Mouse (Mus musculus): ENCODE results near the gene Gm5965. TPM values are rescaled to one million over a fixed set of nuclear protein-coding genes. Genes with fewer than 3 reads are reported as not detected.
A peak's percentile ranks its signal among the peaks of the same experiment; 100 is the strongest.
"Not testable (repeated sequence)": the region's sequence is repeated elsewhere in the genome, so short reads cannot be mapped to it uniquely, and the experiment has no call there.

Gm5965 gene
- total RNA-seq (2014; rRNA removed) (not detected in 2 replicates), polyA plus RNA-seq (2012; rRNA removed) (not detected in 2 replicates)

DNA sequence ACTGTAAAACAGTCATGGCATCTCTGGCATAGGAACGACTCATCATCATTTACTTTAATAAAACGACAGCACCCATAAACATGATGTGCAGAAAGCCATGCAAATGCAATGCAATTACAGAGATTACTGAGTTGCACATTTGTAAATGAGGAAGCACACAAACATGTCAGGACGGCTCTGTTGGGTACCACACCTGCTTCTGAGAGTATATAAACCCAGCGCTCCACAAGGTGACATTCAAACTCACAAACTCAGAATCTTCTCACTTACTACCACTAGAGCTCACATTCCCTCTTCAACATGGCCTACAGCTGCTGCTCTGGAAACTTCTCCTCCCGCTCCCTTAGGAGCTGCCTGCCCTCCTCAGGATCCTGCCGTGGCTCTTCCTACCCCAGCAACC lies at the start of gene Gm5965:
Gene Gm5965, plus strand, starts transcription at position 301 of the 400 bp plus-strand sequence.
- H3K4me3 ChIP-seq (ENCODE audit: insufficient read depth, low read depth, low read length), result no peak within 1 kb of the TSS
- no peak within 1 kb of the TSS for H3K27ac ChIP-seq (replicated peaks; ENCODE audit: insufficient read depth, low read depth, low read length)
- TF ChIP-seq POLR2A (IDR thresholded peaks at IDR 0.05; ENCODE audit: extremely low read depth, insufficient read depth, low read length) (no peak), CTCF (IDR thresholded peaks at IDR 0.05; ENCODE audit: low read depth, low read length) (no peak)
- H3K27me3 ChIP-seq (ENCODE audit: control insufficient read depth, insufficient read depth, low read length), result no peaks in the 10 kb centered on the region
- no peak within 1 kb of the TSS for H3K9ac ChIP-seq (ENCODE audit: low read depth, low read length)
- no peaks in the 10 kb centered on the region for H3K79me2 ChIP-seq (ENCODE audit: control insufficient read depth, insufficient read depth, low read length)
- WGBS, result 84% methylated on average over 6 of the region's 6 CpGs
- no peak for DNase-seq (ENCODE audit: extremely low read depth, low read depth, low spot score)
- H3K4me1 ChIP-seq (ENCODE audit: control insufficient read depth, insufficient read depth, low read length), result no peaks in the 10 kb centered on the region
- no peaks in the 10 kb centered on the region for H3K36me3 ChIP-seq (ENCODE audit: control insufficient read depth, insufficient read depth, low read length)

DNA sequence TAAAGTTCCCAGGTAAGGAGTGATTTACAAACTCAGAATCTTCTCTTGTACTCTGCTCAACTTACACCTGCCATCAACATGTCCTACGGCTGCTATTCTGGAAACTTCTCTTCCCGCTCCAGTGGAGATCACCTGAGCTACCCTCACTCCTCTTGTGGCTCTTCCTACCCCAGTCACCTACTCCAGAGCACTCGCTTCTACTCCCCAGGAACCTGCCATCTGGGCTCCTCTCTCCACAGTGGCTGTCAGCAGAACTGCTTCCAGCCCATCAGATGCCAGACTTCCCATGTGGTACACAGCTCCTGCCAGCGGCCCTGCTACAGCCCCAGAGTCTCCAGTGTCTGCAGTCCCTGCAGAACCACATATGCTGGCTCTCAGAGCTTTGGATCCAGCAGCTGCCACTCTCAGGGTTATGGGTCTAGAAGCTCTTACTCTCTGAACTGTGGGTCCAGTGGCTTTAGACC lies 48.9 kb upstream of the Gm5965 start, which contains the start of gene Krtap13-1:
Gene Krtap13-1, plus strand, starts transcription at position 51 of the 464 bp plus-strand sequence.
- H3K4me1 ChIP-seq (ENCODE audit: control insufficient read depth, insufficient read depth, low read length), result no peaks in the 10 kb centered on the region
- H3K27ac ChIP-seq (replicated peaks; ENCODE audit: insufficient read depth, low read depth, low read length), result no peak within 1 kb of the TSS
- 86% methylated on average over 4 of the region's 4 CpGs for WGBS
- TF ChIP-seq CTCF (IDR thresholded peaks at IDR 0.05; ENCODE audit: low read depth, low read length), result no peak
- no peak for TF ChIP-seq POLR2A (IDR thresholded peaks at IDR 0.05; ENCODE audit: extremely low read depth, insufficient read depth, low read length)
- DNase-seq (ENCODE audit: extremely low read depth, low read depth, low spot score), result no peak
- no peak within 1 kb of the TSS for H3K9ac ChIP-seq (ENCODE audit: low read depth, low read length)
- no peaks in the 10 kb centered on the region for H3K36me3 ChIP-seq (ENCODE audit: control insufficient read depth, insufficient read depth, low read length)
- H3K27me3 ChIP-seq (ENCODE audit: control insufficient read depth, insufficient read depth, low read length), result no peaks in the 10 kb centered on the region
- H3K4me3 ChIP-seq (ENCODE audit: insufficient read depth, low read depth, low read length), result no peak within 1 kb of the TSS
- H3K79me2 ChIP-seq (ENCODE audit: control insufficient read depth, insufficient read depth, low read length), result no peaks in the 10 kb centered on the region

DNA sequence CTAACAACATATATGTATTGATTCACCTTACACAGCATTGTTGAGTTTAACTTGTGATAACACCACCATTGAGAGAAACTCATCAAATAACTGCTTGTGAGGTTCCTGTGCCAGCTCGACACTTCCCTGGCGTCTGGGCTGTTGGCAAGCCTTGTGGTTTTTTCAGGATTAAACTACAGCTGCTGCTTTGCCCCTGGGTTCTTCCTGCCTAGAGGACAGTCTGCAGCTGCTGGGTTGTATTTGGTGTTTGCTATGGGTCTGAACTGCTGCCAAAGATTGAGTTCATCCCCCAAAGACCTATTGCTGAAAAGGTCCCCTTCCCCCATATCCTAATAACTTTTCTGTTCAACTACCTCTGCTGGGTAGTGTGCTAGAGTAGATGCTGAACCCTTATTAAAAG lies 42.3 kb upstream of the Gm5965 start:
- DNase-seq (ENCODE audit: extremely low read depth, low read depth, low spot score), result no peak
- H3K79me2 ChIP-seq (ENCODE audit: control insufficient read depth, insufficient read depth, low read length), result no peaks in the 10 kb centered on the region
- H3K27me3 ChIP-seq (ENCODE audit: control insufficient read depth, insufficient read depth, low read length), result no peaks in the 10 kb centered on the region
- WGBS, result 7% methylated on average over 2 of the region's 2 CpGs
- TF ChIP-seq CTCF (IDR thresholded peaks at IDR 0.05; ENCODE audit: low read depth, low read length), result no peak
- no peak for TF ChIP-seq POLR2A (IDR thresholded peaks at IDR 0.05; ENCODE audit: extremely low read depth, insufficient read depth, low read length)
- H3K27ac ChIP-seq (replicated peaks; ENCODE audit: insufficient read depth, low read depth, low read length), result no peak overlapping the region
- H3K4me3 ChIP-seq (ENCODE audit: insufficient read depth, low read depth, low read length), result no peak overlapping the region
- H3K36me3 ChIP-seq (ENCODE audit: control insufficient read depth, insufficient read depth, low read length), result no peaks in the 10 kb centered on the region
- no peak overlapping the region for H3K9ac ChIP-seq (ENCODE audit: low read depth, low read length)
- no peaks in the 10 kb centered on the region for H3K4me1 ChIP-seq (ENCODE audit: control insufficient read depth, insufficient read depth, low read length)

DNA sequence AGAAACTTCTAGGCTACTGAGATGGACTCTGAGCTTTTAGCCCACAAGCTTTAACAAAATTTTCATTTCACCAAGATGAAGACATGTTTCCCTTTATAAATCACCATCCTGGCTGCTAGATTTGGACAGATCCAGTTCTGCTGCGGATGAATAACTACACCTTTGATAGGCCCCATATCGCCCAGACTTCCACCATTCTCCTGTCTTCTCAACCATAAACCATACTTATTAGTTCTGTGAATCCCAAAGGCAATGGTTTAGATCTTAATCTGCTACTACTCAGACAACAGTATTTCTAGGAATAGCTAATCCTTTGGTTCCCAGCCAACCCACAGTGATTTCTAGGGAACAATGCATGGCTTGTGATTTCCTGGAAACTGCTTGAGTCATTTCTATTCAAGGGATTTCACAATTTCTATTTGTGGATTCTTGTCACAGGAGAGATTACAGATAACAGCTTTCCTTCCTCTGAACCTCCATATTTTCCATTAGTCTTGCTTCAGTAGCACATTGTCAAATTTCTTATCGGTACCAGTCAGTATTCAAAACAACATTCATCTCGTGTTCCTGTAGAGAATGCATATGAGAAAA lies 32.9 kb upstream of the Gm5965 start:
- H3K27ac ChIP-seq (replicated peaks; ENCODE audit: insufficient read depth, low read depth, low read length), result no peak overlapping the region
- H3K36me3 ChIP-seq (ENCODE audit: control insufficient read depth, insufficient read depth, low read length), result no peaks in the 10 kb centered on the region
- no peaks in the 10 kb centered on the region for H3K27me3 ChIP-seq (ENCODE audit: control insufficient read depth, insufficient read depth, low read length)
- TF ChIP-seq POLR2A (IDR thresholded peaks at IDR 0.05; ENCODE audit: extremely low read depth, insufficient read depth, low read length) (no peak), CTCF (IDR thresholded peaks at IDR 0.05; ENCODE audit: low read depth, low read length) (no peak)
- H3K9ac ChIP-seq (ENCODE audit: low read depth, low read length), result no peak overlapping the region
- 76% methylated on average over 4 of the region's 4 CpGs for WGBS
- H3K79me2 ChIP-seq (ENCODE audit: control insufficient read depth, insufficient read depth, low read length), result no peaks in the 10 kb centered on the region
- H3K4me3 ChIP-seq (ENCODE audit: insufficient read depth, low read depth, low read length), result no peak overlapping the region
- no peaks in the 10 kb centered on the region for H3K4me1 ChIP-seq (ENCODE audit: control insufficient read depth, insufficient read depth, low read length)
- DNase-seq (ENCODE audit: extremely low read depth, low read depth, low spot score), result peak; percentile 9

DNA sequence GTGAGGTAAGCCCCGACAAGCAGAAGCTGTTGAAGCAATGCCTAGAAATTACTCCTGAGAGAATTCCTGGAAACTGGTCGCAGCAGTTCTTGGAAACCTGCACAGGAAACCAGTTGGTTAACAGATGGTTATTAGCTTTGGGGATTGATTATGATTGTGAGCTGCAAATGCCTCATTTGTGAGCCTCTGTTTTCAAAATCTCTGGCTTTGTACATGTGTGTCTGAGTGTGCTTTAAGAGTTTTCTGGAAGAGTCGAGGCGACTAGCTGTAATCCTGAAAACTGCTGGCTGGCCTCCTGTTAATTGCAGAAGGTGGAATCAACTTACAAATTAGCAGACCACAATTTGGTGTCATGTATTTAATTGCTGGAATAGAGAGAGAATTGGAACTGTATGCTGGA lies 29.8 kb upstream of the Gm5965 start:
- DNase-seq (ENCODE audit: extremely low read depth, low read depth, low spot score), result no peak

DNA sequence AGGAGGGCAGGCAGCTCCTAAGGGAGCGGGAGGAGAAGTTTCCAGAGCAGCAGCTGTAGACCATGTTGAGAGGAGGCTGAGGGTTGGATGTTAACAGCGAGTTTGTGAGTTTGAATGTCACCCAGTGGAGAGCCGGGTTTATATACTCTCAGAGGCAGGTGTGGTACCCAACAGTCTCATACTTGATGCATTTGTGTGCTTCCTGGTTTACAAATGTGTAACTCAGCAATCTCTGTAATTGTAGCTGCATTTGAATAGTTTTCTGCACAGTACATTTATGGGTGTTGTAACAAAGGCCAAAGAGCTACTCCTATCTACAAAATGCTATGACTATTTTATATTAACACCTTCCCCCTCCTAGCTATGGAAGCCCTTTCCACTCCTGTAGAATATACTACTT lies 26.2 kb upstream of the Gm5965 start, which contains the start of gene Krtap13:
Gene Krtap13, minus strand, starts transcription at position 101 of the 400 bp plus-strand sequence.
- not testable (repeated sequence) for H3K9ac ChIP-seq (ENCODE audit: low read depth, low read length); H3K79me2 ChIP-seq (ENCODE audit: control insufficient read depth, insufficient read depth, low read length); DNase-seq (ENCODE audit: extremely low read depth, low read depth, low spot score); H3K27ac ChIP-seq (replicated peaks; ENCODE audit: insufficient read depth, low read depth, low read length); H3K36me3 ChIP-seq (ENCODE audit: control insufficient read depth, insufficient read depth, low read length); H3K4me3 ChIP-seq (ENCODE audit: insufficient read depth, low read depth, low read length); H3K4me1 ChIP-seq (ENCODE audit: control insufficient read depth, insufficient read depth, low read length); H3K27me3 ChIP-seq (ENCODE audit: control insufficient read depth, insufficient read depth, low read length)
- WGBS, result 72% methylated on average over 3 of the region's 3 CpGs

More for the DNA sequence above, 29.8 kb upstream of the Gm5965 start:
- Histone ChIP-seq H3K36me3 (ENCODE audit: control insufficient read depth, insufficient read depth, low read length) (no peaks in the 10 kb centered on the region), H3K27me3 (ENCODE audit: control insufficient read depth, insufficient read depth, low read length) (no peaks in the 10 kb centered on the region), H3K4me1 (ENCODE audit: control insufficient read depth, insufficient read depth, low read length) (no peaks in the 10 kb centered on the region), H3K9ac (ENCODE audit: low read depth, low read length) (no peak overlapping the region), H3K79me2 (ENCODE audit: control insufficient read depth, insufficient read depth, low read length) (no peaks in the 10 kb centered on the region), H3K4me3 (ENCODE audit: insufficient read depth, low read depth, low read length) (no peak overlapping the region), H3K27ac (replicated peaks; ENCODE audit: insufficient read depth, low read depth, low read length) (no peak overlapping the region)
- TF ChIP-seq POLR2A (IDR thresholded peaks at IDR 0.05; ENCODE audit: extremely low read depth, insufficient read depth, low read length) (no peak), CTCF (IDR thresholded peaks at IDR 0.05; ENCODE audit: low read depth, low read length) (no peak)
- 72% methylated on average over 4 of the region's 4 CpGs for WGBS

DNA sequence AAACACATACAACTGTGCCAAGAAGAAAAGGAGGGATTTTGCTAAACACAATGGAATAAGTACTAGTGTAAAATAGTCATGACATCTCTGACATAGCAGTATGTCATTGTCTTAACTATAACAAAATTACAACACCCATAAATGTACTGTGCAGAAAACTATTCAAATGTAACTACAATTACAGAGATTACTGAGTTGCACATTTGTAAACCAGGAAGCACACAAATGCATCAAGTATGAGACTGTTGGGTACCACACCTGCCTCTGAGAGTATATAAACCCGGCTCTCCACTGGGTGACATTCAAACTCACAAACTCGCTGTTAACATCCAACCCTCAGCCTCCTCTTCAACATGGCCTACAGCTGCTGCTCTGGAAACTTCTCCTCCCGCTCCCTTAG lies 19.1 kb upstream of the Gm5965 start, which contains the start of gene 2310034C09Rik:
Gene 2310034C09Rik, plus strand, starts transcription at position 301 of the 400 bp plus-strand sequence.
- 93% methylated on average over 3 of the region's 3 CpGs for WGBS
- not testable (repeated sequence) for H3K4me3 ChIP-seq (ENCODE audit: insufficient read depth, low read depth, low read length); H3K79me2 ChIP-seq (ENCODE audit: control insufficient read depth, insufficient read depth, low read length); H3K36me3 ChIP-seq (ENCODE audit: control insufficient read depth, insufficient read depth, low read length); H3K9ac ChIP-seq (ENCODE audit: low read depth, low read length); H3K27ac ChIP-seq (replicated peaks; ENCODE audit: insufficient read depth, low read depth, low read length); H3K4me1 ChIP-seq (ENCODE audit: control insufficient read depth, insufficient read depth, low read length); H3K27me3 ChIP-seq (ENCODE audit: control insufficient read depth, insufficient read depth, low read length); DNase-seq (ENCODE audit: extremely low read depth, low read depth, low spot score)

Data from liver, adult 2 months (tissue).